Mouse (Mus musculus) forebrain, embryonic 11.5 days (tissue): Measurements from ENCODE around the gene Prrt2. TPM values are rescaled to one million over a fixed set of nuclear protein-coding genes. Genes with fewer than 3 reads are reported as not detected.

Source experiments
- ATAC-seq: fragments of 200-750 bp; cut with Nextera tagmentation; replicated peaks from 2 replicates; pipeline ENCODE4 v1.8.0; 2017; ENCODE audit warnings: moderate TSS enrichment; ENCODE audit not compliant: low FRiP score
- DNase-seq: peaks from one replicate; pipeline ENCODE4 v3.0.0-alpha.2; 2017; ENCODE audit warnings: low spot score
- H3K27ac ChIP-seq: fragments of 300-500 bp; sonication (generic); 2 replicates; pipeline ENCODE4 v1.5.1; 2014; ENCODE audit warnings: low read depth, low read length
- H3K27me3 ChIP-seq: fragments of 300-500 bp; sonication (generic); 2 replicates; pipeline ENCODE4 v1.6.1; 2014; ENCODE audit warnings: mild to moderate bottlenecking, low read length, mixed read lengths; ENCODE audit not compliant: control insufficient read depth, insufficient read depth
- H3K36me3 ChIP-seq: fragments of 300-500 bp; sonication (generic); 2 replicates; pipeline ENCODE4 v1.6.1; 2014; ENCODE audit warnings: mild to moderate bottlenecking, low read length, moderate library complexity, mixed read lengths; ENCODE audit not compliant: control insufficient read depth, insufficient read depth
- H3K4me1 ChIP-seq: fragments of 300-500 bp; sonication (generic); replicated peaks from 2 replicates; pipeline ENCODE4 v1.6.1; 2014; ENCODE audit warnings: low read length, mixed read lengths; ENCODE audit not compliant: control insufficient read depth, insufficient read depth
- H3K4me2 ChIP-seq: fragments of 300-500 bp; sonication (generic); 2 replicates; pipeline ENCODE4 v1.6.1; 2014; ENCODE audit warnings: low read depth, mild to moderate bottlenecking, low read length, moderate library complexity, mixed read lengths; ENCODE audit not compliant: severe bottlenecking
- H3K4me3 ChIP-seq: fragments of 300-500 bp; sonication (generic); 2 replicates; pipeline ENCODE4 v1.5.1; 2014; ENCODE audit warnings: low read depth, low read length
- H3K9ac ChIP-seq: fragments of 300-500 bp; sonication (generic); 2 replicates; pipeline ENCODE4 v1.6.1; 2014; ENCODE audit warnings: low read length
- H3K9me3 ChIP-seq: fragments of 300-500 bp; sonication (generic); 2 replicates; pipeline ENCODE4 v1.6.1; 2016; ENCODE audit warnings: low read length, mixed read lengths; ENCODE audit not compliant: control insufficient read depth
- WGBS: fragments of 180-500 bp; shearing (Covaris S2); extraction: QIAGEN DNeasy Blood & Tissue Kit; methylation state at CpG from one replicate; pipeline ENCODE4 v1.1.7; 2014; 5-methylcytosine and 5-hydroxymethylcytosine counted together
- polyA plus RNA-seq: library from polyadenylated mRNA; unstranded; fragments of >200 nt; fragmentation: Nextera tagmentation; extraction: Ambion mirVana; gene quantifications from 2 replicates; pipeline ENCODE4 v1.2.1, GENCODE M21; 2014

Gene Prrt2
- polyA plus RNA-seq, 1 experiment from 2014 or later = 10.3 TPM

DNA sequence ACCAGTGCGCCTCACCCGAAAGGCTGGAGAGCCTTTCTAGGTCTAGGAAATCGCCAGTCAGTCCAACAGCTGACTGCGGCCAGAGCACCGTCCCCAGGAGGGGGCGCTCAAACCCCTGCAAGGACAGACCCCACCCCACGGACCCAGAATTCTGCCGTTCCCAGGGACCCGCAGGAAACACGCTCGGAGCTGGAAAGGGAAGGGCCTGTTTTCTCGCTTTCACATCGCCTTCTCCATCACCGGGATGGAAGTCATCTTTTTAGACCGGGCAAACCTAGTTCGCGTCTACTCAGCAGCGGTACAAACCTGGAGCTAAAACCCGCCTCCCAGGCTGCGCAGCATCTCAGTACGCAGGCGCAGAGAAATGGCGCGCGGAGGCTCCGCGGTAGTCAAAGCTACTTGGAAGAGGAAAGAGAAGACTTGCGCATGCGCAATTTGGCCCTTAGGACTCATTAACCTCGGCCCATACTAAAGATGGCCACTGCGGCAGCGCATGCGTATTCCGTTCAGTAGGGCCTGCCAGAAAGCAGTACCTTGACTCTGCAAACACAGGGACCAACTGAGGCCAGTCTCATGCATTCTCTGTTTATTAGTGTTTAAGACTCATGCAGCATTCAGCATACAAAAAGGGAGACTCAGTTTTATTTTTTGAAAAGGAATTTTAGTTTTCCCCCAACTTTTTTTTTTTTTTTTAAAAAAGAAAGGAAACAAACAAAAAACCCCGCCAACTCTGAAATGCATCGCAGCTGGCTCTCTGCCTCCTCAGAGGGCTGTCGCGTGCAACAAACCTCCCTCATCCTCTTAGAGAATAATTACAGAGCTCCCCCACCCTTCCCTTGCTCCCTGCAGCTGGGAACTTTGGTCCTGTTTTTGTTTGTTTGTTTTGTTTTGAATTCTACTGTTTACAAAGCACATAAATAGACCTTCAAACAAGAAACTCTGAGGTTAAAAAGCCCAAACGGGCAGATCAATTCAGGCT, 3.8 kb downstream of the Prrt2 start, which contains the start of gene Pagr1a:
TSS of gene Pagr1a (minus strand) at position 382 of the 979 bp plus-strand sequence.
- ATAC-seq (peak; percentile 76), DNase-seq (peak; percentile 99)
- no peaks in the 10 kb centered on the region for H3K9me3 ChIP-seq
- peak within 1 kb of the TSS; percentile 93 for H3K27ac ChIP-seq
- H3K4me1 ChIP-seq = peaks cover 19% of the 10 kb centered on the region
- peak within 1 kb of the TSS; percentile 77 for H3K4me3 ChIP-seq
- WGBS = 4% methylated on average over 39 of the region's 39 CpGs
- H3K4me2 ChIP-seq = peak within 1 kb of the TSS; percentile 96
- H3K9ac ChIP-seq = peak within 1 kb of the TSS; percentile 94
- H3K36me3 ChIP-seq = peaks cover 2% of the 10 kb centered on the region
- no peaks in the 10 kb centered on the region for H3K27me3 ChIP-seq

DNA sequence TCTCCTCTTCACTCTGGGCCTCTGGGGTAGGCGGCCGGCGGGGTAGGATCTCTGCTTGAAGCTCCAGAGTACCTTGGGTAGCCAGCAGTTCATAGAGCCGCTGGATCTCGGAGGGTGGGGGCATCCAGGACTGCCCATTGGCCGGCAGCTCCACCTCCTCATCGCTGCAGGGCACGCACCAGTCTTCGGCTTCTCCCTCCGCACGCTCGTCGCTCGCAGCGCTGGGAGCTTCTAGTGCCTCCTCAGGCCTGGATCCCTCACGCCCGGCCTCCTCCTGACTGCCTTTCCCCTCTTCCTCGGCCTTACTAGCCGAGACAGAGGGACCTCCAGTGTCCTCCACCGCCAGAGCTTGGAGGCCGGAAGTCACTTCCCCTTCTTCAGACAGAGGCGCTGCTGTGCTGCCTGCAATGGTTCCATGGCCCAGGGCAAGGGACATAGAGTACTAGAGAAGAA, 4.5 kb downstream of the Prrt2 start:
- Histone ChIP-seq H3K4me2 (peak overlapping the region; percentile 96), H3K9ac (peak overlapping the region; percentile 94), H3K9me3 (no peaks in the 10 kb centered on the region), H3K4me3 (peak overlapping the region; percentile 77), H3K27ac (peak overlapping the region; percentile 93), H3K4me1 (peaks cover 15% of the 10 kb centered on the region), H3K27me3 (no peaks in the 10 kb centered on the region), H3K36me3 (peaks cover 2% of the 10 kb centered on the region)
- DNase-seq = peak; percentile 80
- ATAC-seq = peak; percentile 50
- WGBS = under 1% methylated on average over 22 of the region's 22 CpGs

DNA sequence TGATC, 4.7 kb downstream of the Prrt2 start, which contains the start of gene Pagr1b:
TSS of gene Pagr1b (minus strand) at position 4 of the 5 bp plus-strand sequence.
- no peak for ATAC-seq
- DNase-seq = no peak
- H3K9me3 ChIP-seq = no peaks in the 10 kb centered on the region
- H3K4me1 ChIP-seq = peaks cover 13% of the 10 kb centered on the region
- peak within 1 kb of the TSS; percentile 94 for H3K9ac ChIP-seq
- H3K27ac ChIP-seq = peak within 1 kb of the TSS; percentile 93
- peak within 1 kb of the TSS; percentile 77 for H3K4me3 ChIP-seq
- H3K36me3 ChIP-seq = peaks cover 2% of the 10 kb centered on the region
- no peaks in the 10 kb centered on the region for H3K27me3 ChIP-seq
- H3K4me2 ChIP-seq = peak within 1 kb of the TSS; percentile 96

DNA sequence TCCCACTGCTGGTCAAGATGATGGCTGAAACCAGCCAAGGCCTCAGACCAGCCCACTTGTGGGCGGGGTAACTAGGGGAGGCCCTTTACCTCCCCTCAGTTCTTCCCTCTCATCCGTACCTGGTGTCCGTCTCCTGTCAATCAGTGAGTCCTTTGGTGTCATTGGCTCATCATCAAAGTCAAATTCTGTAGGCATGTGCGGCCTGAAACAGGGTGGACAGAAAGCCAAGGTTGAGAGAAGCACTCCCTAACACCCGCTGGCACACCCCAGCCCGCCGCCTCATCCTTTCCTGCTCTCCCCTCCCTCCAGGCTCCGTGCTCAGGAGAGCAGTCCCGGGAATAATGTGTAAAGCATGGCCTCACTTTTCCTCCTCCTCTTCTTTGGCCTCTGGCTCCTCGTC, 4.9 kb downstream of the Prrt2 start:
- 3% methylated on average over 10 of the region's 10 CpGs for WGBS
- H3K4me3 ChIP-seq = peak overlapping the region; percentile 77
- DNase-seq (peak; percentile 63), ATAC-seq (no peak; the same call in 1 of the 2 replicates)
- peak overlapping the region; percentile 93 for H3K27ac ChIP-seq
- H3K9ac ChIP-seq = peak overlapping the region; percentile 94
- H3K4me1 ChIP-seq = peaks cover 11% of the 10 kb centered on the region
- no peaks in the 10 kb centered on the region for H3K9me3 ChIP-seq
- peak overlapping the region; percentile 96 for H3K4me2 ChIP-seq
- peaks cover 2% of the 10 kb centered on the region for H3K36me3 ChIP-seq
- no peaks in the 10 kb centered on the region for H3K27me3 ChIP-seq

DNA sequence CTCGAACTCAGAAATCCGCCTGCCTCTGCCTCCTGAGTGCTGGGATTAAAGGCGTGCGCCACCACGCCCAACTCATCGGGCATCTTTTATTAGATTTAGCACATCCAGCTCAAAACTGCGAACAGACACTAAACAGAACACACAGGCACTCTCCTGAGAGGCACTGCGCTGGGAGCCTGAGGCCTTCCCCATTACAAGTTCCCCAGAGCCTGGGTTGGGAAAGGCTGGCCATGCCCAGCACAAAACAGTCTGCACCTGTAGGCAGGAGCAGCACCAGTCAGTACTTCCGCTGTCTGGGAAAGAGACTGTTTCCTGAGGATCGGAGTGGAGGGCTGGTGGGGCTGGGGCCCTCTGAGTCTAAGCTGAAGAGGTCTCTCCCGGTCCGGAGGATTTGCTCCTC, 6.0 kb downstream of the Prrt2 start:
- Histone ChIP-seq H3K4me3 (no peak overlapping the region), H3K27me3 (no peaks in the 10 kb centered on the region), H3K36me3 (peaks cover 2% of the 10 kb centered on the region), H3K9ac (no peak overlapping the region), H3K4me2 (no peak overlapping the region), H3K27ac (no peak overlapping the region), H3K4me1 (peaks cover 9% of the 10 kb centered on the region), H3K9me3 (no peaks in the 10 kb centered on the region)
- no peak for DNase-seq
- 92% methylated on average over 12 of the region's 12 CpGs for WGBS
- ATAC-seq = no peak

DNA sequence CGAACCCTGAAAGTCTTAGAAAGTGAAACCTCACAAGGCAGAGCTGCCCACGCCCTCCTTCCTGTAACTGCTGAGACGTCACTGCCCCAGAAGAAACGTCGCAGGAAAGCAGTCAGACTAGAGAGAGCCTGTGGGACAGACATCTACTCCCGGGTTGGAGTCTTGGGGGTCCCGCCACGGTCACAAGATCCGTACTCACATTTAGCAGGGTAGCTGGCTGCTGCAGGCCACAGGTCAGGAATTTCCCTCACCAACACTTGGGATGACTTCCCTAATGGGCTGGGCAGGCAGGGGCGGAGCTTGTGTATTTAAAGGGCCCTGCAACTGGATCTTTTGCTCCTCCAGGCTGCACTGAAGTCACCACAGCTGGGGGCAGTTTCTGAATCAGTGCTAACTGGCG, 6.7 kb downstream of the Prrt2 start, which contains the start of gene Mvp:
TSS of gene Mvp (minus strand) at position 302 of the 400 bp plus-strand sequence.
- WGBS = 77% methylated on average over 11 of the region's 11 CpGs
- H3K36me3 ChIP-seq = peaks cover 2% of the 10 kb centered on the region
- H3K27ac ChIP-seq = no peak within 1 kb of the TSS

DNA sequence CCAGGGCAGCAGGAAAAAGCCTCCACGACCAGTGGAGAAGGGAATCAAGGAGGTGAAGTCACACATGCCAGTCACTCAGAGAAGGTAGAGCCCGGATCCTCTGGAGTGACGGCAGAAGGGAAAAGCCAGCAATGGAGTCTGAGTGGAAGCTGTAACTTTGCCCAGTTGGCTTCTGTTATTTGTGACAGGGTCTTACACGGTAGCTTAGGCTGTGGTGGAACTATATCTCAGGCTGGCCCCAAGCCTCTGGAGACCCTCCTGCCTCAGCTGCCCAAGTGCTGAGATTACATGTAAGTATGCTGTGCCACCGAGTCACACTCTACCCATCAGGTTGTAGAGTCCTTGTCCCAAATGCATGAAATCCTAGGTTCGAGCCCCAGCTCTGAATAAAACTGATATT, 7.6 kb downstream of the Prrt2 start:
- 96% methylated on average over 6 of the region's 6 CpGs for WGBS
- Histone ChIP-seq H3K4me1 (peaks cover 6% of the 10 kb centered on the region), H3K4me2 (no peak overlapping the region), H3K9ac (no peak overlapping the region), H3K9me3 (no peaks in the 10 kb centered on the region), H3K27ac (no peak overlapping the region), H3K27me3 (no peaks in the 10 kb centered on the region), H3K4me3 (no peak overlapping the region), H3K36me3 (peaks cover 2% of the 10 kb centered on the region)
- no peak for ATAC-seq
- DNase-seq = no peak

More for the DNA sequence above, 6.7 kb downstream of the Prrt2 start, which contains the start of gene Mvp:
- H3K4me3 ChIP-seq = no peak within 1 kb of the TSS; the same call in 1 of the 2 replicates
- no peak within 1 kb of the TSS for H3K9ac ChIP-seq
- 0 out of 2 replicates have a peak within 1 kb of the TSS, but pooled peaks have one; percentile 6 for H3K4me2 ChIP-seq
- peaks cover 9% of the 10 kb centered on the region for H3K4me1 ChIP-seq
- H3K27me3 ChIP-seq = no peaks in the 10 kb centered on the region
- H3K9me3 ChIP-seq = no peaks in the 10 kb centered on the region
- ATAC-seq = no peak
- no peak for DNase-seq

DNA sequence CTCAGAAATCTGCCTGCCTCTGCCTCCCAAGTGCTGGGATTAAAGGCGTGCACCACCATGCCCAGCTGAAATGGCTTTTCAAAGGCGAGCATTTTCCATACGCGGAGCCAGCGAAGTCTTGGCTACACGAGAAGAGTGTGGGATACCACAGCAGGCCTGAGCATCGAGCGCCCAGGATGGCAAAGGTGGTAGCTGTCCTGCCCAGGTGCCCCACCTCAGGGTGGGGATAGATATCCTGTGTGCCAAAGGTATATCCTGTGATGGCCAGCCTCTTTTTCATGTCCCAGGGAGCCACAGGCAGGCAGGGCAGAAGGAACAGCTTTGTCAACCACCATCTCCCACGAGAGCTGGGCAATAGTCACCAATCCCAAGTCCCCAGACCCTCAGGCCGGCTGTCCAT, 8.2 kb downstream of the Prrt2 start:
- WGBS = 96% methylated on average over 10 of the region's 10 CpGs
- ATAC-seq (no peak), DNase-seq (no peak)
- no peaks in the 10 kb centered on the region for H3K27me3 ChIP-seq
- H3K9me3 ChIP-seq = no peaks in the 10 kb centered on the region
- H3K36me3 ChIP-seq = peaks cover 2% of the 10 kb centered on the region
- H3K9ac ChIP-seq = no peak overlapping the region
- H3K27ac ChIP-seq = no peak overlapping the region
- H3K4me3 ChIP-seq = no peak overlapping the region
- H3K4me1 ChIP-seq = peaks cover 6% of the 10 kb centered on the region
- H3K4me2 ChIP-seq = no peak overlapping the region

DNA sequence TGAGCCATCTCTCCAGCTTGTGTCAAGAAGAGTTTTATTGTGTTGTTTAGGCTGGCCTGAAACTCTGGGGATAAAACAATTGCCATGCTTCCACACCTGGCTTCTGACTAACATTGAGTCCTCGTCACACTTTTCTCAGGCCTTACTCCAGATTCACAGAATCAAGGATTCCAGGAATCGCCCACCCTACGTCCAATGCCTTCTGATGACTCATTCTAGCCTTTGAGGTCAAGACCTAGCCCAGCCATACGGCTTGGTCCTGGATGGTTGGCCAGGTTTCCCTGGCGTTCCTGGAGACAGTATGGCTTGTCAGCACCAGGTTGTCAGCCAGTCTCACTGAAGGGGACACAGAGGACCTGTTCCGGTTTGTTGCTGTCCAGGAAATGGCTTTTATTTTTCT, 8.6 kb downstream of the Prrt2 start:
- Histone ChIP-seq H3K27me3 (no peaks in the 10 kb centered on the region), H3K4me2 (no peak overlapping the region), H3K4me3 (no peak overlapping the region), H3K9me3 (no peaks in the 10 kb centered on the region), H3K27ac (no peak overlapping the region), H3K9ac (no peak overlapping the region), H3K36me3 (peaks cover 2% of the 10 kb centered on the region), H3K4me1 (peaks cover 6% of the 10 kb centered on the region)
- 92% methylated on average over 6 of the region's 6 CpGs for WGBS
- no peak for ATAC-seq
- no peak for DNase-seq
